Mouse (Mus musculus) myocyte (in vitro differentiated cells): ENCODE measurements around the gene Tc2n. TPM values are rescaled to one million over a fixed set of nuclear protein-coding genes. Genes with fewer than 3 reads are reported as not detected.

ENCODE experiments used
- H3K27me3 ChIP-seq: one replicate; pipeline ENCODE4 v1.6.1; 2011; ENCODE audit not compliant: control insufficient read depth, insufficient read depth, insufficient read length
- H3K36me3 ChIP-seq: one replicate; pipeline ENCODE4 v1.6.1; 2011; ENCODE audit not compliant: control insufficient read depth, insufficient read depth
- H3K4me2 ChIP-seq: one replicate; pipeline ENCODE4 v1.6.1; 2011; ENCODE audit warnings: low read depth, control low read depth
- H3K4me3 ChIP-seq: one replicate; pipeline ENCODE4 v1.5.1; 2011; ENCODE audit warnings: mild to moderate bottlenecking, control low read depth, moderate library complexity
- H3K79me2 ChIP-seq: one replicate; pipeline ENCODE4 v1.6.1; 2011; ENCODE audit not compliant: control insufficient read depth, insufficient read depth
- H3ac ChIP-seq: one replicate; pipeline ENCODE4 v1.6.1; 2011; ENCODE audit not compliant: control insufficient read depth, insufficient read length
- CEBPB ChIP-seq: IDR thresholded peaks from 2 replicates; pipeline ENCODE4 v1.6.1; 2011; ENCODE audit warnings: mild to moderate bottlenecking, moderate library complexity; ENCODE audit not compliant: poor library complexity, insufficient read depth, severe bottlenecking
- E2F4 ChIP-seq: IDR thresholded peaks from one replicate; pipeline ENCODE4 v1.6.1; 2011; ENCODE audit warnings: mild to moderate bottlenecking, control low read depth, moderate library complexity; ENCODE audit not compliant: insufficient read depth
- MAX ChIP-seq: IDR thresholded peaks from one replicate; pipeline ENCODE4 v1.6.1; 2011; ENCODE audit warnings: low read depth, mild to moderate bottlenecking, control low read depth
- MYOD1 ChIP-seq, 3 experiments: IDR thresholded peaks; one replicate each; pipeline ENCODE4 v1.6.1; 2011; ENCODE audit warnings: control low read depth in 2 of 3, low read depth in 2 of 3, mild to moderate bottlenecking in 2 of 3, moderate library complexity in 1 of 3; ENCODE audit not compliant: insufficient read length in 2 of 3, control insufficient read depth in 1 of 3
- MYOG ChIP-seq, 3 experiments: IDR thresholded peaks; one replicate each; pipeline ENCODE4 v1.6.1; 2011; ENCODE audit warnings: control low read depth in 2 of 3, low read depth in 2 of 3, mild to moderate bottlenecking in 2 of 3; ENCODE audit not compliant: insufficient read length in 2 of 3, control insufficient read depth in 1 of 3, insufficient read depth in 1 of 3
- POLR2A ChIP-seq: IDR thresholded peaks from one replicate; pipeline ENCODE4 v1.6.1; 2011; ENCODE audit warnings: low read depth, mild to moderate bottlenecking, control low read depth, moderate library complexity; ENCODE audit not compliant: insufficient read length
- POLR2AphosphoS2 ChIP-seq: IDR thresholded peaks from one replicate; pipeline ENCODE4 v1.6.1; 2011; ENCODE audit warnings: low read depth, control low read depth; ENCODE audit not compliant: insufficient read length
- REST ChIP-seq: IDR thresholded peaks from one replicate; pipeline ENCODE4 v1.6.1; 2011; ENCODE audit warnings: mild to moderate bottlenecking, control low read depth, moderate library complexity; ENCODE audit not compliant: insufficient read depth, insufficient read length
- SRF ChIP-seq: IDR thresholded peaks from one replicate; pipeline ENCODE4 v1.6.1; 2011; ENCODE audit warnings: low read depth; ENCODE audit not compliant: control insufficient read depth, insufficient read length
- TCF12 ChIP-seq: IDR thresholded peaks from one replicate; pipeline ENCODE4 v1.6.1; 2011; ENCODE audit warnings: mild to moderate bottlenecking, control low read depth; ENCODE audit not compliant: poor library complexity, insufficient read depth, severe bottlenecking
- TCF3 ChIP-seq: IDR thresholded peaks from one replicate; pipeline ENCODE4 v1.6.1; 2011; ENCODE audit warnings: low read depth, control low read depth; ENCODE audit not compliant: insufficient read length
- USF1 ChIP-seq: IDR thresholded peaks from one replicate; pipeline ENCODE4 v1.6.1; 2011; ENCODE audit warnings: low read depth, mild to moderate bottlenecking, control low read depth, moderate library complexity
- polyA plus RNA-seq: library from polyadenylated mRNA; unstranded; fragments of >200 nt; fragmentation: generic; extraction: Trizol; gene quantifications from one replicate; pipeline ENCODE4 v1.2.1, GENCODE M21; 2012; ENCODE audit warnings: missing spikeins

The Tc2n gene
- polyA plus RNA-seq, 1 experiment = not detected

- H3K79me2 ChIP-seq = no peaks in the 10 kb centered on the region
- no peaks in the 10 kb centered on the region for H3K36me3 ChIP-seq
- H3K4me3 ChIP-seq = no peak overlapping the region
Observed at GRCm38 (mm10) chr12:101740045-101740444, 21.7 kb upstream of the Tc2n start.

GRCm38 (mm10) chr12:101718755-101719150 is 430 bp upstream of the Tc2n start:
- H3ac ChIP-seq = no peak overlapping the region
- no peak overlapping the region for H3K4me3 ChIP-seq
- H3K4me2 ChIP-seq = peak overlapping the region; percentile 52
- no peaks in the 10 kb centered on the region for H3K36me3 ChIP-seq
- H3K79me2 ChIP-seq = no peaks in the 10 kb centered on the region
- TF ChIP-seq POLR2A = no peak
- no peak for TF ChIP-seq MYOD1 (IDR thresholded peaks at IDR 0.05; ENCODE audit: control insufficient read depth in 1 of 3, insufficient read length in 2 of 3, low read depth in 2 of 3)
- TF ChIP-seq CEBPB = no peak
- TF ChIP-seq TCF3 = no peak
- no peak for TF ChIP-seq USF1
- no peak for TF ChIP-seq POLR2AphosphoS2
- TF ChIP-seq MYOG (IDR thresholded peaks at IDR 0.05; ENCODE audit: control insufficient read depth in 1 of 3, insufficient read depth in 1 of 3, insufficient read length in 2 of 3, low read depth in 2 of 3) = no peak
- no peak for TF ChIP-seq TCF12
- no peak for TF ChIP-seq MAX
- TF ChIP-seq SRF = no peak
- TF ChIP-seq E2F4 = no peak
- TF ChIP-seq REST = no peak
- H3K27me3 ChIP-seq = peaks cover 10% of the 10 kb centered on the region

More at GRCm38 (mm10) chr12:101740045-101740444, 21.7 kb upstream of the Tc2n start:
- H3ac ChIP-seq = no peak overlapping the region
- TF ChIP-seq SRF = no peak
- no peak for TF ChIP-seq MYOG (IDR thresholded peaks at IDR 0.05; ENCODE audit: control insufficient read depth in 1 of 3, insufficient read depth in 1 of 3, insufficient read length in 2 of 3, low read depth in 2 of 3)
- TF ChIP-seq MYOD1 (IDR thresholded peaks at IDR 0.05; ENCODE audit: control insufficient read depth in 1 of 3, insufficient read length in 2 of 3, low read depth in 2 of 3) = no peak
- TF ChIP-seq TCF3 = no peak
- TF ChIP-seq REST = no peak
- no peak for TF ChIP-seq CEBPB
- no peaks in the 10 kb centered on the region for H3K27me3 ChIP-seq
- H3K4me2 ChIP-seq = no peak overlapping the region

GRCm38 (mm10) chr12:101699176-101699575 is 19.1 kb downstream of the Tc2n start:
- Histone ChIP-seq H3K4me2 (no peak overlapping the region), H3K4me3 (no peak overlapping the region), H3K27me3 (no peaks in the 10 kb centered on the region), H3ac (no peak overlapping the region), H3K79me2 (no peaks in the 10 kb centered on the region), H3K36me3 (no peaks in the 10 kb centered on the region)
- TF ChIP-seq MYOG (IDR thresholded peaks at IDR 0.05; ENCODE audit: control insufficient read depth in 1 of 3, insufficient read depth in 1 of 3, insufficient read length in 2 of 3, low read depth in 2 of 3) = no peak
- TF ChIP-seq MYOD1 (IDR thresholded peaks at IDR 0.05; ENCODE audit: control insufficient read depth in 1 of 3, insufficient read length in 2 of 3, low read depth in 2 of 3) = no peak
- no peak for TF ChIP-seq TCF3
- TF ChIP-seq E2F4 = no peak
- TF ChIP-seq REST = no peak
- TF ChIP-seq SRF = no peak
- no peak for TF ChIP-seq MAX
- no peak for TF ChIP-seq USF1
- no peak for TF ChIP-seq POLR2A
- TF ChIP-seq POLR2AphosphoS2 = no peak
- no peak for TF ChIP-seq CEBPB
- no peak for TF ChIP-seq TCF12

GRCm38 (mm10) chr12:101696521-101696920 is 21.8 kb downstream of the Tc2n start:
- Histone ChIP-seq H3K36me3 (no peaks in the 10 kb centered on the region), H3K79me2 (no peaks in the 10 kb centered on the region), H3K4me3 (no peak overlapping the region), H3ac (no peak overlapping the region), H3K4me2 (no peak overlapping the region), H3K27me3 (no peaks in the 10 kb centered on the region)
- TF ChIP-seq POLR2AphosphoS2 (no peak), USF1 (no peak), CEBPB (no peak), POLR2A (no peak), MAX (no peak)

- H3K4me3 ChIP-seq = no peak overlapping the region
- no peaks in the 10 kb centered on the region for H3K36me3 ChIP-seq
- H3K27me3 ChIP-seq = no peaks in the 10 kb centered on the region
- TF ChIP-seq CEBPB = no peak
- no peak for TF ChIP-seq MYOD1 (IDR thresholded peaks at IDR 0.05; ENCODE audit: control insufficient read depth in 1 of 3, insufficient read length in 2 of 3, low read depth in 2 of 3)
- no peak for TF ChIP-seq SRF
- no peak for TF ChIP-seq E2F4
- TF ChIP-seq TCF3 = no peak
- no peak for TF ChIP-seq TCF12
- TF ChIP-seq MYOG (IDR thresholded peaks at IDR 0.05; ENCODE audit: control insufficient read depth in 1 of 3, insufficient read depth in 1 of 3, insufficient read length in 2 of 3, low read depth in 2 of 3) = no peak
- H3K79me2 ChIP-seq = no peaks in the 10 kb centered on the region
- H3K4me2 ChIP-seq = no peak overlapping the region
- no peak overlapping the region for H3ac ChIP-seq
Observed at GRCm38 (mm10) chr12:101680538-101680937, 37.8 kb downstream of the Tc2n start.
